Mouse (Mus musculus): ENCODE measurements around the gene Tex2. TPM values are rescaled to one million over a fixed set of nuclear protein-coding genes. Genes with fewer than 3 reads are reported as not detected.
"Not testable (repeated sequence)": the region's sequence is repeated elsewhere in the genome, so short reads cannot be mapped to it uniquely, and the experiment has no call there.

Tex2 gene
- total RNA-seq, 2 experiments from 2014 or later = 37.6 to 45.2 TPM

DNA sequence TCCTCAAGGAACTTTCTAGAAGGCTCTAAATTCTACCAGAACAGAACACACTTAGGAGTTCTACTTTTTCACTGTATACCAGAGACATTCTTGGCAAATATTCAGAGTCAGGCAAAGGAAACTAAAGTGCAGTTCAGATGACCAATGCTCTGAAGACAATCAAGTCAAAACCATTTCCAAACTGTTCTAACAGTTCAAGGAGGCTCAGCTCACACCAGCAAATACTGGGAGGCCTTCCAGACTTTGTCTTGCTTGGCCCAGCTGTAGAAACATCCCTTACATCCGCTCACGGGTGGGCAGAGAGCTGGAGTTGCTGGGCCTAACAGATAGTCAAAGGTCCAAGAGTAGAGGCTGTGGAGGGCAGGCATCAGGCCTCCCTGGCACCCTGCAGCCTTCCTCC lies 34.1 kb downstream of the Tex2 start:
- no peak for DNase-seq

DNA sequence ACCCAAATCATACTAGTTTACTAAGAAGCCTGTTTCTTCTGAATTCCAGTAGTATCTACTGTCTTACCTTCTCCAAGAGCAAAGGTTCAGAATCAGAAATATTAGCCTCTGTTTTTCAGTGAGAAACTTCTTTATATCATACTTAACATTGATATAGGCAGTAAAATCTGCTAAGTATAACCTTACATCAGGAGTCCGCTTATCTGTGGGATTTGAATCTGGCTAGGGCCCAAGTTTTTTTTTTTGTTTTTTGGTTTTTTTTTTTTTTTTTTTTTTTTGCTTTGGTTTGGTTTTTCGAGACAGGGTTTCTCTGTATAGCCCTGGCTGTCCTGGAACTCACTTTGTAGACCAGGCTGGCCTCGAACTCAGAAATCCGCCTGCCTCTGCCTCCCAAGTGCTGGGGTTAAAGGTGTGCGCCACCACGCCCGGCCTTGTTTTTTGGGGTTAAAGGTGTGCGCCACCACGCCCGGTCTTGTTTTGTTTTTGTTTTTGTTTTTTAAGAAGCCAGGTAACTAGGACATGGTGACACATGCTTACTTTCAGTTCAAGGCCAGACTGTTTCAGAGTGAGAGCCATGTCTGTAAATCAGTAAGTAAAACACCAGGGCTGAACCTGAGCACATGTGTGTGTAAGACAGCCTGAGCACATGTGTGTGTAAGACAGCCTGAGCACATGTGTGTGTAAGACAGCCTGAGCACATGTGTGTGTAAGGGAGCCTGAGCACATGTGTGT lies 35.4 kb downstream of the Tex2 start:
- not testable (repeated sequence) for DNase-seq

DNA sequence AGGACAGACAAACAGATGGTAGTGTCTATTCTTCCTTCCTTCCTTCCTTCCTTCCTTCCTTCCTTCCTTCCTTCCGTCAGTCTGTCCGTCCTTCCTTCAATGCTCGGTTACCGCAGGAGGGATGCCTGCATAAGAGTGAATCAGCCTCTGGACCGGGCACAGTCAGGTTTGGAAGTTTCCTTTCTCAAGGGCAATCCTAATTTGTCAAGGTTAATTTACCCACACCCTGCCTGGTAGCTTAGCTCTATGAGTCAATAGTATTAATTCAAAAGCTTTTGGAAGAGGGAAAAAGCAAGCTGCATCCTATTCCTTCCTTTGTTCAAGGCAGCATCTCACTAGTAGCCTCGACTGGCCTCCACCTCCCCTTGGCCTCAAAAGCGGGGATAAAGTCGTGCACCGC lies 38.8 kb downstream of the Tex2 start:
- no peak for DNase-seq

DNA sequence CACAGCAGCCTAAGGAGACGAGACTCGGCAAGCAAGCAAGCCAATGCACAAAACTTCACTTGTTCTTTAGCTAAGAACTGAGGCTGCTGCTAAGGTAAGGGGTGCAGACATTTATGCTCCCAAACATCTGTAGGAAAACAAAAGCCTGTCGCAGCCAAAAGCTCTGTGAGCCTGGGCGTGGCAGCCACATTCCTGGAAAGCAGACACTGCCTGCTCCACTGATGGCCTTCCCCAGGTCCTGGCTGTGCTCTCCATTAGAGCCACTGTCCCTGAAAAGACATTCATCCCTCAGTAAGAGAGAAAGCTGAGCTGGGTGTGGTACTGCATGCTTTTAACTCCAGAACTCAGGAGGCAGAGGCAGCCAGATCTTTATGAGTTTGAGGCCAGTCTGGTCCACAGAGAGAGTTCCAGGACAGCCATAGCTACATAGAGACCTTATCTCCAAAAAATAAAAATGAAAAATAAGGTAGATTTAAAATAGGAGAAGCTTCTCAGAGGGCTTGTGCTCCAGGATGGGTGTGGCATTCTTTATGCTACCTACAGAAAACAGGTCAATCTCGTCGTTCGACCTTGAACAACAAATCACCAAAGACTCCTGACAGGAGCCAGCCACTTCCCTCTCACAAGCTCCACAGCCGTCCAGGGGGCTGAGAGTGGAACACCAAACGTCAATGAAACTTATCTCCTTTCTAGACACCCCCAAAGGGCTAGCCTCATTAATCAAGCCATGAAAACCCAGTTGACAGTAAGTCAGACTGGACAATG lies 39.6 kb downstream of the Tex2 start:
- no peak for DNase-seq

DNA sequence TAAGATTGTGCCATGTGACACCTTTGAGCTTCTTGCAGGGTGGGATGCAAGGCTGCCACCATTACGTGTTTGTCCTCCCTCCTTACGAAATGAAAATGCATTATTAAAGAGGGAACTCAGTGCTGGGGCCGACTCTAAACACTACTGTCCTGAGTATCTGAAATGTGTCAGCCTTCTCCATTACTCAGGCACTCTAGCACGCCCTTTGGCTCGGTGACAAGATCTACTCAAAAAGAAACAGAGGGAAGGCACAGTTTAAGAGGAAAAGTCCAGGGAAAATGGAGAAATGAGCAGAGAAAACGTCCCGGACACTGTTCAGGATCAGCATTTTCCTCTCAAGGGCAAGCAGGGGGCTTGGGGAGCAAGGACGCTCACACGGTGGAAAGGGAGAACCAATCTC lies 40.3 kb downstream of the Tex2 start:
- peak; percentile 46 for DNase-seq

DNA sequence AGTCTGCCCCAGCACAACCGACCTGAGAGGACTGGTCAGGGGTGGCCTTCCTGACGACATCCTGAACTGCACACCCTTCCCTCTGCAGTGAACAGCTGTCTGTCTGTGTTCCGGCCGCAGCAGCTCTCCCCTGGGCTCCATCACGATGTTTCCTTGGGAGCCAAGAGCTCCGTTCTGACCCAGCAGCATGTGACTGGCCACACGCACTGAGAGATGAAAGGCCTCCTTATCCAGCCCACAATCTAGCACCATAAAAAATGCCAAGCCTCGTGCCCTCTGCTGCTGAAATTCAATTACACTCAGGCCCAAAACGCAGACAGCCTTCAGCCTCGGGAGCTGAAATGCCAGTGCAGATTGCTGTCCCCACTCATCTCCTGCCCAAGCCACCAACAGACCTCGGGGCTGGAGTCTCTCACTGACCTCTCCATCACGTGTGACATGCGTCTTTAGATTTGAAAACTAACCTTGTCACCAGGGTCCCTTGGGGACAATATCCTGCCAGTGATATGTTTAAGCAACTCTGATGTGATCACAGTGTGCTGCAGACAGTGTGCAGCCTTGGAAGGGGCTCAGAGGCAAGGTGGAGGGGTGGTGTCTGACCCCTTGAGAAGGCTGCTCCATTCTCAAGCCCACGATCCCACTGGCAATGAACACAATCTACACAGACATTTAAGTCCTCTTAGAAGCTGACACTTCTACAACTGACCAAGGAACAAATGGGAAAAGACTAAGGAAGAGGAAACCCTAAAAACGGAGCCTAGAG lies 41.0 kb downstream of the Tex2 start:
- DNase-seq = no peak

DNA sequence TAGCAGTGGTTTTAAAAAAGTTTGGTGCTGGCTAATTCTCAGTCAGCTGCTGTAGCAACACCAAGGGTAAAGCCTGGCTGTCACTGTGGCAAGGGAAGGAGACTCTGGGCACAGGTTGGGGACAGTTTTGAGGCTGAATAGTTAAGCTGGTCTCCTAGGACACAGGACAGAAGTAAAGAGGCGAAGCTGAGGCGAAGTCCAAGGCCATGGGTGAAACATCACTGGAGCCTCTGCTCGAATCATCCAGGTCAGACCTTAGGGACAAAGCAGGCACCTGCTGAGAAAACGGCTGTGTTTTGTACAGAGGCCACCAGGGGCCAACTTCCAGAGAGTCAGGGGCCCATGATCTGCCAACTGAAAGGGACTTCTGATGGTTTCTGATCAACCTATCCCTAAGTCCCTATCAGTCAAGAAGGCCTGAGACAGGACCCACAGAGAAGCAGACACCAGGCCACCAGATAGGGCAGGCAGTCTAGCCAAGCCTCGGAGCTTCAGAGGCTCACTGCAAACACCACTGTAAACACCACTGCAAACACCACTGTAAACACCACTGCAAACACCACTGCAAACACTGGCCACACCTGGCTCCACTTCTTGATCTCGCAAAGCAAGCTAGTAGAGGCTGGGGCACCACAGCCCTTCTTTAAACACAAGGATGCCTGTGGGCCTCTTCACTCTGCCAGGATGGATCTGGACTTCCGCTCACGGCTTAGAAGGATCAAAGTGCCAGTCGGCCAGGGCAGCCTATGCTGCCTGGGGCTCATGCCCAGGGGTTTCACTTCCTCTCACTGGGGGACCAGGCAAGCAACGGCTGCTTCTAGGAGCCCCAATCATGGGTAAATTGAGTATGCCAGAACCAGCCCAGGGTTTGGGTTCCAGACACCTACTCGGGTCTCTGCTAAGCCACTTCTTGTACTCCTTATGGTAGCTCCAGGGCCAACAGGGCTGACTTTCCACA lies 41.9 kb downstream of the Tex2 start:
- DNase-seq = no peak

DNA sequence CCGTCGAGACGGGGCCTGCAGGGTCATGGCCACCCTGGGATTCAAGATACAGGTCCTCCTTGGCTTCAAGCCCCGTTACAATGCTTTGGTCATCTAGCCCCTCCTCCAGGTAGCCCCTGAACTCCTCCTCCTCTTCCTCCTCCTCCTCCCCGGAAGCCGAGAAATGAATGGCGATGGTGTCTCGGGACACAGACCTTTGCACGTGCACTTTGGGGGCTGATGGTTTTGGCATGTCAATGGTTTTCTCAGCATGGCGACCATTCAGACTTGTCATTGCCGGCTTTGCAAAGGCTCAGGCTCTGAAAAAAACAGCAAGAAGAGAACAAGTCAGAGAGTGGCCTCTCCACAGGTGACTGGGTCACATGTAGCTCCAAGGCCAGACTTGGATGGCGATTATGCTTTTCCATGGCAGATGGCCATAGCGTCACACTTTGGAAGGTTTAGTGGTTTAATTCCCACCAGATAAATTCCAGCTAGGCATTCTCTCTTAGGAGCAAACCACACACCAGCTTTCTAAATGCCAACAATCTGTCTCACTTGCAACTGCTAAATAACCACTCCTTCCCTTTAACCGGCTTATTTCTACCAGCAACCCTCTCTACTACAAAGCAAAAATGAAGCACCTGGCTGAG lies 44.8 kb downstream of the Tex2 start:
- DNase-seq = no peak

DNA sequence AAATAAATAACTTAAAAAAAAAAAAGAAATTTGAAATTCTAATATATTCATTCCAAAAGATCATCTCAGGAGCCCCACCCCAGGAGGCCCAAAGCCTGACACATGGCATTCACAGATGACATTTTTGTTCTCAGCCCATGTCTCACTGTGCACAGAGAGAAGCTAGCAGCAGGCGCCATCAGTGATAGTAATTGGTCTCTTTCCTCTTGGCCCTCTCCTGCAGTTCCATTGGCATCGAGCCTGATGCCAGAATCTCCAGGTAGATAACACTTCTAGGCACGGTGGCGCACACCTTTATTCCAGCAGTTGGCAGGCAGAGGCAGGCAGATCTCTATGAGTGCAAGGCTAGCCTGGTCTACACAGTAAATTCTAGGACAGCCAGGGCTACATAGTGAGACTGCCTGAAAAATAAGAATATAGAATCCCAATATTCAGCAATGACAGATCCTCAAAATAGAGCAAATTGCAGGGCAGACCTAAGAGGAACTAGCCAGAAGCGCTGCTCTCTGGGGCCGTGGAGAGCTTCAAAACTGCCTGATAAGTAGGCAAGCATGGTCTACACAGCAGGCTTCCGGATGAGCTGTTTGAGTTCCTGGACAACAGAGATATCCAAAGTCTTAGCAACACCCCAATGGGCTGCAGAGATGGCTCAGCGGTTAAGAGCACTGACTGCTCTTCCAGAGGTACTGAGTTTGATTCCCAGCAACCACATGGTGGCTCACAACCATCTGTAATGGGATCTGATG lies 47.0 kb downstream of the Tex2 start:
- no peak for DNase-seq

DNA sequence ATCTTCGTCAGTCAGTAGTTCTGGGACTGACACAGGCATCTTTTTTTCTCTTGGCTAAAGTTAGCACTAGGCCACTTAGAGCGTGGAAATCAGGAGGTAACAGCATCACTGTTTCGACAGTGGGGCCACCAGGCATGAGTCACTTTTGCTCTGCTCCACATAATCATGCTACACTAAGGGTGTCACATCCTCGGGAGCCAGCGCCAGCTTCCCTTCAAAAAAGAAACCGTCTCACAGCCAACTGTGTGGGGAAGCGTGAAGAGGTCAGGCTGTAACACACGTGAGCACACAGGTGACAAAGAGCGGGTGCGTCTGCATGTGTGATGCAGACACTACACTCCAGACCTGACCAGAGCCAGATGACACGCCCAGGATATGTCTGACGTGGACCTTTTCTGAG lies 49.0 kb downstream of the Tex2 start:
- peak; percentile 62 for DNase-seq

DNA sequence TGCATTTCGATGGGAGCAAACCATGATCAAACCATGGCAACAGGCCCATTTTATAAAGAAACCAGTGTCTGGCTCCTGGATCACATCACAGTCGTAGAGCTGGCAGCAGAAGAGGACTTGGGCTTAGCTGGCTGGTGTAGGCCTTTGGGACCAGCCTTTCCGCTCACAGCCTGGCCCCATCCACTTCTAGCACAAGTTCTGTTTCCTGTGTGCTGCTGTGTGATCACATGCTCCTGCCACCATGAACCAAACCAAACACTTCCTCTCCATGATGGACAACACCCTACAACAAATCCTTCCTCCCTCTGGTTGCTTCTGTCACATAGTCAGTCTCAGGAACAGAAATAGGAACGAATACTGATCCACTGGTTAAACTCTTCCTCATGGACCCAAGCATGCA lies 50.5 kb downstream of the Tex2 start:
- no peak for DNase-seq

DNA sequence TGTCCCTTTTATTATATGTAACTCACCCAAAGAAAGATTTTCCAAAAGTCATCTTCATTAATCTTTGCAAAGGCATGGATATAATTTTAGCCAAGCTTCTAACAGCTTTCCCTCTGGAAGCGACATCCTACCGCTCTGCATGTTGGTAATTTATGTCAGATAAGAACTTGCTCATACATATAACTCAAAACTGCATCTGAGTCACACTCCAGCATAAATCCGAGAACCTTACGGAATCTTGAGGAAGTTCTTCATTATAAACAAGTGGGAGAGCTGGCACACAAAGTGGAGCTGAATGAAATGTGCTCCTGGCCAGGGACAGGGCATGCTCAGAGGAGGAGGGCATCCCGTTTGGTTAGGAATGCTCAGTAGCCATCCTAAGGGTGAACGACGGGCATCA lies 53.5 kb downstream of the Tex2 start:
- DNase-seq = no peak

DNA sequence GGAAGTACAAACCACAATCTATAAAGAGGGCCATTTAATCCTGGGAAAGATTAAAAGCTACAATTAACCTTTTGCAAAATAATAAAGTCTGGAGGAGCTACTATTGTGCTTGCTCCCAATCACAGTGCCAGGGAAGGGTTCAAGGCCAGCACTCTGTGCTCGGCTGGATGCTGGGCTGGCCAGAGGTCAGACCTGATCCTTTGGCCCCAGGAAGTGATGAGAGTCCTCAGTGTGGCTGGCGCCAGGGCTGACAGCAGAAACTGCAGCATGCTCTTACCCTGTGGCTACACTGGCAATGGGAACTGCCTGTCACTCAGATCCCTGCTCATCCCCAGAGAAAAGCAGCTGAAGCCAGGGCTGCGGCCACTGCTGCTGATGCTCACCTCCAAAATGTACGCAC lies 55.2 kb downstream of the Tex2 start:
- no peak for DNase-seq

DNA sequence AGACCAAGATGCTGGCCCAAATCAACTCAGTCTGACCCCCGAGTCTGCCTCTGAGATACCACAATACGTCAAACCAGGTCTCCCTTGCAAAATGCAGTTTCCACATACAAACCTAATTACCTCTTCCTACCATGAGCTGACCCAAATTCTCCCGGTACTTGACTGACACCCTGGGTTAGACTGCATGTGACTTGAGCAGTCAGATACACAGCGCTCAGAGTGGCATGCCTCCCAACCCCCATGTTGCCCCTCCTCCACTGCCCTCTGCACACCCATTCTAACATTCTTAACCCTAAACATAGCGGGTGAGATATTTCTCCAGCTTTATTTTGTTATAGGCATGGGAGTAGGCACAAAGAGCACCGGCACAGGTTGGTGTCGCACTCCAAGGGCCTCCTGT lies 55.8 kb downstream of the Tex2 start:
- no peak for DNase-seq

DNA sequence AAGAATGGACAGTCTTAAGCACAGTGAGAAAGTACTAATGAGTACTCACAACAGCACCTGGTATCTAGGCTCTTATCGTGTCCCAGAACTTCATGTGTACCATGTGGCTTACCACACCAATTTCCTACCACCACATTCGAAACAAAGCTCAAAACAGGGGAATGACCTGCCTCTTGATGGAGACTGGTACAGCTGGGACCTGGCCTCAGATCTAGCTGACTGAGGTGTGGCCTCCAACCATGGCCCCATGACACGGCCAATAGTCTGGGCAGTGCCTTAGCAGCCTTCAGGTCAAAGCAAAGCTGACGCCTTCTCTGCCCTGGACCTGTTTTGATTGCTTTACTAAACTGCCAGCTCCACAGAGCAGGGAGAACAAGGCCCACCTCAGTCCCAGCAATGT lies 56.5 kb downstream of the Tex2 start:
- DNase-seq = no peak

DNA sequence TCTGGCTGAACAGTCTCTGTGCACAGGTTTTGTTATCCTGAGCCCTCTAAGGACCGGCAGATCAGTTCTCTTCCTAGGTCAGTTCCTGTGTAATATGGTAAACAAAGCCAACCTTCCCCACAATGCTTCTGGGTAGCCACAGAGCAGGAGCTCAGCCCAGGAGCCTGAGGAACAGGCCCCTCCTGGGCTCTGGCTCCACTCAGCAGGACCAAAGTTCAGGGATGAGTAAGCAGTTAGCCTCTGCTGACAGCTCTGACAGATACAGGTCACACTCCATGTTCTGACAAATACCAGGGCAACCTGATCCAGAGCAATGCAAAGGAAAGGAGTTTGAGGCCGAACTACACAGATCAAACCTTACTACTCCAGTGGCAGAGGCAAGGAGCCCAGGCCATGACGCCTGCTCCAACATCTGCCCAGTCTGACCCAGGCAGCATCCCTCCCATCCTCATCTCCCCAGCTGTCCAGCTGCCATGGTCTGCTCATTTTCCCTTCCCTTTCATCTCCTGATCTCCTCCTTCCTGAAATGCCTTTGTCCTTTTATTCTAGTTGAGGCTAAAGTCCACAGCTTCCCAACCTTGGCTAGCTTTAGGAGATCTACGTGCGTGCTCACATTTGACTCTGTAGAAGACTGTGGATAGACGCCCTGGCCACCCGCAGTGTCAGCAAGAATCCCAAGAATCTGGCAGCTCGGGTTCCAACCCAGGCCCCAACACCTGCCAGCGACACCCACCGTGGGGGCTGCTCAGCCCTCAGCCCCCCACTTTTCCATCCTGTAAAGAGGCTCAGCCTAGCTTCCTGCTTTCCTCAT lies 57.2 kb downstream of the Tex2 start:
- DNase-seq = no peak

DNA sequence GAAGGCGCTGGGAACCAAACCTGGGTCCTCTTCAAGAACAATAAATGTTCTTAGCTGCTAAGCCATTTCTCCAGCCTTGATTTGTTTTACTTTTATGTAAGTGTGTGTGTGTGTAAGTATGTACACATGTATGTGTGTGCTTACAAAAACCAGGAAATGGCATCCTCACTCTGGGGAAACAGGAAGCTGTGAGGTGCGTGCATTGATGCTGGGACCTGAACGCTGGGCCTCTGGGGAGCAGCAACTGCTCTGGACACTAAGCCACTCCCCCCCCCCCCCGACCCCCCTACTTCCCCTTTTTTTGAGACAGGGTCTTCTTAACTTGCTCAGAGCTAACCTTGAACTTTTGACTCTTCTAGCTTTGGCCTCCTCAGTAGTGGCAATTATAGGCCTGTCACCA lies 62.8 kb downstream of the Tex2 start:
- DNase-seq = no peak

DNA sequence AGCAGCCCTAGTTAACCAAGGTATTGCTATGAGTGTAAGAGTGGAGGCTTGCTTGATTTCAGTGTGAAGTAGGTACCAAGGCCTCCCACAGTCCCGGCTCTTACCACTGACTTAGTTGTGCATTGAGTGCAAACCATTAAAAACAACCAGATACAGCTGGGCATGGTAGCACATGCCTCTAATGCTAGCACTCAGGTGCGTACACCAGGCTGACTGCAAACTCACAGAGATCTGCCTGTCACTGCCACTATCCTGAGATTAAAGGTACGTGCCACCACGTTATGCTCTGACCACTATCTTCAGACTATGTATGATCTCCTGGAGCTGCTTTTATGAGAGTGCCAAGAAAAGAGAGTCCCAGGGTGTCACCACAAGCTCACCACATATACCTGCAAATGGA lies 67.1 kb downstream of the Tex2 start:
- no peak for DNase-seq

DNA sequence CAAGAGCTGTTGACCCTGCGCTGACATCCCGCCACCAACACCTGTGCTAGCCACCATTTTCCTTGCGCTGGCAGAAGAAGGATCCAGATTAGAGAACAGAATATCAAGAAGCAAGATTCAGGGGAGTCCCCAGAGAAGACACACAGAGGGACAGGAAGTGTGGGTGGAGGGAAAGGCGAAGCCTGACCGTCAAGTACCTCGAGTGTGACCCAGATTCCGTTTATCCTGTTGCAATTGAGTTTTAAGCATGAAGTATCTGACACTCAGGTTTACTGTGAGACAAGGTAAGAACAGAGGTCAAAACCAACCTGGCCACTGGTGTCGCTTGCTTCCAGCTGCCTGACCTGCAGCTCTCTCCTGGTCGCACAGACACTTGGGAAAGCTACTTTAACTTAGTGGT lies 68.3 kb downstream of the Tex2 start:
- DNase-seq = no peak

DNA sequence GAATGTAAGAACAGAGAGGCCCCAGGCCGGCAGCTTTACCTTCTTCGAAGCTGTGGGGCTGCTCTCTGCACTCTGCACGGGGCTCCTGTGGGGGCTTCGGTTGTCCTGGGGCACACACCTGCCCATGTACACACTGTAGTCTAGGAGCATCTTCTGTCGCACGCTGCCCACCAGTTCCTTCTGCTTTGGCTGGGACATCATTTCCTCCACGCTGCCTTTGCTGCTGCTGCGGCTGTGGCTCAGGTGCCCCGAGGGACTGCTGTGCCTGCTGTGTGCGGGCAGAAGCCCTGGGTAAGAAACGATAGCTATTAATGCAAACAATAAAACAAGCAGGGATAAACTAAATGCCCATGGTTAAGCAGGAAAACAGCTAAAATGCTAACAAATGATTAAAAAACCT lies 69.1 kb downstream of the Tex2 start:
- no peak for DNase-seq

Data from heart, postnatal 4 days (tissue).